Mouse (Mus musculus) hindbrain, embryonic 13.5 days (tissue): Measurements from ENCODE around the gene Snx5. TPM values are rescaled to one million over a fixed set of nuclear protein-coding genes. Genes with fewer than 3 reads are reported as not detected.

Experiments used
- ATAC-seq: fragments of 200-750 bp; cut with Nextera tagmentation; 2 replicates; pipeline ENCODE4 v1.8.0; 2017; ENCODE audit warnings: moderate TSS enrichment; ENCODE audit not compliant: low FRiP score
- H3K27ac ChIP-seq: fragments of 300-500 bp; sonication (generic); 2 replicates; pipeline ENCODE4 v1.5.1; 2015; ENCODE audit warnings: inconsistent platforms, mild to moderate bottlenecking, moderate library complexity
- H3K27me3 ChIP-seq: fragments of 300-500 bp; sonication (generic); 2 replicates; pipeline ENCODE4 v1.6.1; 2015; ENCODE audit warnings: mild to moderate bottlenecking, inconsistent platforms
- H3K36me3 ChIP-seq: fragments of 300-500 bp; sonication (generic); 2 replicates; pipeline ENCODE4 v1.6.1; 2015; ENCODE audit warnings: mild to moderate bottlenecking, inconsistent platforms
- H3K4me1 ChIP-seq: fragments of 300-500 bp; sonication (generic); replicated peaks from 2 replicates; pipeline ENCODE4 v1.6.1; 2015; ENCODE audit warnings: inconsistent platforms
- H3K4me2 ChIP-seq: fragments of 300-500 bp; sonication (generic); 2 replicates; pipeline ENCODE4 v1.6.1; 2015; ENCODE audit warnings: inconsistent platforms, mild to moderate bottlenecking, moderate library complexity
- H3K4me3 ChIP-seq: fragments of 300-500 bp; sonication (generic); 2 replicates; pipeline ENCODE4 v1.5.1; 2015; ENCODE audit warnings: mild to moderate bottlenecking, inconsistent platforms
- H3K9ac ChIP-seq: fragments of 300-500 bp; sonication (generic); 2 replicates; pipeline ENCODE4 v1.6.1; 2015; ENCODE audit warnings: mild to moderate bottlenecking, inconsistent platforms
- H3K9me3 ChIP-seq: fragments of 300-500 bp; sonication (generic); 2 replicates; pipeline ENCODE4 v1.6.1; 2016; ENCODE audit warnings: inconsistent platforms
- WGBS: fragments of 180-500 bp; shearing (Covaris S2); methylation state at CpG from one replicate; pipeline ENCODE4 v1.1.7; 2015; 5-methylcytosine and 5-hydroxymethylcytosine counted together
- polyA plus RNA-seq: library from polyadenylated mRNA; unstranded; fragments of >200 nt; fragmentation: Nextera tagmentation; extraction: Ambion mirVana; gene quantifications from 2 replicates; pipeline ENCODE4 v1.2.1, GENCODE M21; 2015

The Snx5 gene
- polyA plus RNA-seq, 1 experiment from 2014 or later = 72.8 TPM

DNA sequence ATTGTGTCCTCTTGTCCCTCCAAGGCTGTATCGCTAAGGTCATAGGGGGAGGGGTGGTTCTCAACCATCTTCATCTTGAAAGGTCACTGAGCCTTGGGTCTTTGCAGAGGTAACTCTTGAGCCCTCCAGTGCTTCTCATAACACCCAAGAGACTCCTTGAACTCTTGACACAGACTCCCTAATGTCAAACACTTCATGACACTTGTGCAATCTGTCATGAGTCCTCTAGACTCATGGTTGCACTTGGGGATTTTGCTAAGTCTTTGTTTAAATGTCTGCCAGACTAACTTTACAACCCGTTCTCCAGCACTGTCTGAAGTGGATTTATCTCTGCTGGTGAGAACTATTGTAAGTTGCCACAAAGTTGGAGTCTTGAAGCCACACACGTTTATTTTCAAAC lies 61.3 kb downstream of the Snx5 start:
- Histone ChIP-seq H3K9me3 (no peaks in the 10 kb centered on the region), H3K36me3 (no peaks in the 10 kb centered on the region), H3K9ac (no peak overlapping the region), H3K4me1 (no peaks in the 10 kb centered on the region), H3K27me3 (no peaks in the 10 kb centered on the region), H3K4me2 (no peak overlapping the region), H3K4me3 (no peak overlapping the region), H3K27ac (no peak overlapping the region)
- 91% methylated on average over 3 of the region's 3 CpGs for WGBS
- ATAC-seq = no peak

DNA sequence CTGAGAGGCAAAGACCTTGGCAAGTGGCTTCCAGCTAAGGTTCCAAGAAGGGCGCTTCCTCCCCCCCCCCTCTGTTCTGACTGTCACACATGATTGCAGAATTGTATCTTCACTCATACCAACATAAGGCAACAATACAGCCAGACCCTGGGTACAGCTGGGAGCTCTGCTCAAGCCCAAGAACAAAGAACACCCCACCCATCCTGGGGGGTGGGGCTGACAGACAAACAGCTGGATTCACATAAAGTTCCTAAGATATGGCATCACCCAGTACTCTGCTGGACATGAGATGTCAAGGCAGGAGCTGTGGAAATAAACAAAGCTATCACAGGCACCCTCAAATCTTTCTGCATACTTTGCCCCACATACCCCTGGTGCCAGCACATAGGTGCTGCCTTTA lies 63.3 kb downstream of the Snx5 start:
- 100% methylated on average over 1 of the region's 1 CpGs for WGBS

GRCm38 (mm10) chr2:144203001-144203400 lies 67.7 kb downstream of the Snx5 start:
- WGBS = 93% methylated on average over 5 of the region's 5 CpGs
- Histone ChIP-seq H3K27me3 (no peaks in the 10 kb centered on the region), H3K9ac (no peak overlapping the region), H3K4me1 (peaks cover 9% of the 10 kb centered on the region; the same call in 1 of the 2 replicates), H3K27ac (no peak overlapping the region), H3K36me3 (no peaks in the 10 kb centered on the region), H3K4me2 (no peak overlapping the region), H3K4me3 (no peak overlapping the region), H3K9me3 (no peaks in the 10 kb centered on the region)
- no peak for ATAC-seq

More for the DNA sequence above, 63.3 kb downstream of the Snx5 start:
- Histone ChIP-seq H3K9ac (no peak overlapping the region), H3K27me3 (no peaks in the 10 kb centered on the region), H3K4me1 (peaks cover 9% of the 10 kb centered on the region; the same call in 1 of the 2 replicates), H3K9me3 (no peaks in the 10 kb centered on the region), H3K27ac (no peak overlapping the region), H3K4me3 (no peak overlapping the region), H3K4me2 (no peak overlapping the region), H3K36me3 (no peaks in the 10 kb centered on the region)
- ATAC-seq = no peak

GRCm38 (mm10) chr2:144202567-144202966 lies 68.1 kb downstream of the Snx5 start:
- Histone ChIP-seq H3K9ac (no peak overlapping the region), H3K4me2 (no peak overlapping the region), H3K9me3 (no peaks in the 10 kb centered on the region), H3K27ac (no peak overlapping the region), H3K27me3 (no peaks in the 10 kb centered on the region), H3K4me3 (no peak overlapping the region), H3K4me1 (peaks cover 9% of the 10 kb centered on the region; the same call in 1 of the 2 replicates), H3K36me3 (no peaks in the 10 kb centered on the region)
- peak; percentile 33; the same call in 1 of the 2 replicates for ATAC-seq
- 85% methylated on average over 3 of the region's 3 CpGs for WGBS

DNA sequence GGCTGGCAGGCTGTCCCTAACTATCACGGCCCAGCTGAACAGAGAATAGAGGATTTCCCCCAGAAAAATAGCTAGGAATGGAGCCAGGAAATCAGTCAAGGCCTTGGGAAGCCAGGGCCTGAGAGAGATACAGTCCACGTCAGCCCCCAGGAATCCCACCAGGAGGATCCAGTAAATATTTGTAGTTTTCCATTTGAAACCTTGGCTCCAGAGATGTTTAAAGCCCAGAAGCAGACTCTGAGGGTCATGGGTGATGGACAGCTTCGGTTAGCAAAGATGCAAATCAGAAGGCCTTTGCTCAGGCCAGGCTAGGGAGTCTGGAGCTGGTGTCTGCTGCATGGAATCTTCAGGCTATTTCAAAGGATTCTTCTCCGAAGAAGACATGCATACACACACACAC lies 68.6 kb downstream of the Snx5 start:
- no peak overlapping the region for H3K9ac ChIP-seq
- no peaks in the 10 kb centered on the region for H3K27me3 ChIP-seq
- no peaks in the 10 kb centered on the region for H3K36me3 ChIP-seq
- peaks cover 9% of the 10 kb centered on the region; the same call in 1 of the 2 replicates for H3K4me1 ChIP-seq
- H3K9me3 ChIP-seq = no peaks in the 10 kb centered on the region
- H3K27ac ChIP-seq = no peak overlapping the region
- no peak overlapping the region for H3K4me2 ChIP-seq
- no peak for ATAC-seq
- WGBS = 79% methylated on average over 4 of the region's 4 CpGs
- no peak overlapping the region for H3K4me3 ChIP-seq

Other genes starting within 250 kb of the Snx5 start
- gene Banf2, start 237.8 kb downstream of the Snx5 start, polyA plus RNA-seq = not detected in 2 replicates
- 11.1 and 12.1 TPM in 2 replicates for gene Mgme1, start 243 bp downstream of the Snx5 start, polyA plus RNA-seq
- not detected in 2 replicates for gene Ovol2, start 61.2 kb upstream of the Snx5 start, polyA plus RNA-seq
- gene Kat14, start 98.1 kb upstream of the Snx5 start, polyA plus RNA-seq = 29.6 and 33.3 TPM in 2 replicates
- gene Pet117, start 98.1 kb upstream of the Snx5 start, polyA plus RNA-seq = 2.4 and 4.3 TPM in 2 replicates